Mouse (Mus musculus) MEL (cell line): ENCODE measurements around the gene Ctsd.

Experiments
- CHD1 ChIP-seq: IDR thresholded peaks from 2 replicates; pipeline ENCODE4 v1.6.1; 2012; ENCODE audit warnings: low read depth, mild to moderate bottlenecking, inconsistent platforms, low read length, improper control_type of control experiment
- CTCF ChIP-seq, 3 experiments: IDR thresholded peaks in 2 of 3; conservative IDR thresholded peaks in 1 of 3; 2 replicates each; pipeline ENCODE4 v1.5.1; 2011 to 2012; ENCODE audit warnings: low read length in 3 of 3, low read depth in 2 of 3, mild to moderate bottlenecking in 2 of 3, improper control_type of control experiment in 1 of 3, inconsistent platforms in 1 of 3, mixed read lengths in 1 of 3, moderate library complexity in 1 of 3; ENCODE audit not compliant: control insufficient read depth in 1 of 3, insufficient read depth in 1 of 3, poor library complexity in 1 of 3, severe bottlenecking in 1 of 3
- E2F4 ChIP-seq: IDR thresholded peaks from 2 replicates; pipeline ENCODE4 v1.6.1; 2011; ENCODE audit warnings: low read depth, low read length, improper control_type of control experiment, borderline replicate concordance
- ELF1 ChIP-seq: IDR thresholded peaks from 2 replicates; pipeline ENCODE4 v1.6.1; 2014; ENCODE audit warnings: low read depth, mild to moderate bottlenecking, inconsistent platforms, low read length, improper control_type of control experiment, moderate library complexity
- EP300 ChIP-seq, 2 experiments: IDR thresholded peaks; 2 replicates each; pipeline ENCODE4 v1.6.1; 2011; ENCODE audit warnings: improper control_type of control experiment in 2 of 2, low read length in 2 of 2, low read depth in 1 of 2, mild to moderate bottlenecking in 1 of 2
- GATA1 ChIP-seq: IDR thresholded peaks from 2 replicates; pipeline ENCODE4 v1.6.1; 2011; ENCODE audit warnings: low read depth, low read length, improper control_type of control experiment
- JUND ChIP-seq: IDR thresholded peaks from 2 replicates; pipeline ENCODE4 v1.6.1; 2011; ENCODE audit warnings: low read depth, mild to moderate bottlenecking, improper control_type of control experiment, low read length
- MAX ChIP-seq: IDR thresholded peaks from 2 replicates; pipeline ENCODE4 v1.6.1; 2011; ENCODE audit warnings: low read length, improper control_type of control experiment
- MAZ ChIP-seq: IDR thresholded peaks from 2 replicates; pipeline ENCODE4 v1.6.1; 2012; ENCODE audit warnings: low read depth, mild to moderate bottlenecking, inconsistent platforms, low read length, improper control_type of control experiment
- POLR2A ChIP-seq, 2 experiments: IDR thresholded peaks; 2 replicates each; pipeline ENCODE4 v1.6.1; 2011 to 2012; ENCODE audit warnings: low read length in 2 of 2, mild to moderate bottlenecking in 2 of 2, control low read depth in 1 of 2, improper control_type of control experiment in 1 of 2, low read depth in 1 of 2, moderate library complexity in 1 of 2; ENCODE audit not compliant: control insufficient read depth in 1 of 2, insufficient read depth in 1 of 2, poor library complexity in 1 of 2
- SMC3 ChIP-seq: IDR thresholded peaks from 2 replicates; pipeline ENCODE4 v1.6.1; 2011; ENCODE audit warnings: low read depth, low read length, improper control_type of control experiment
- TAL1 ChIP-seq: IDR thresholded peaks from 2 replicates; pipeline ENCODE4 v1.6.1; 2012; ENCODE audit warnings: mild to moderate bottlenecking, inconsistent platforms, low read length, moderate library complexity, mixed read lengths
- TCF12 ChIP-seq: IDR thresholded peaks from 2 replicates; pipeline ENCODE4 v1.6.1; 2014; ENCODE audit warnings: low read depth, mild to moderate bottlenecking, inconsistent platforms, low read length, improper control_type of control experiment, moderate library complexity
- USF2 ChIP-seq, 2 experiments: IDR thresholded peaks; 2 replicates each; pipeline ENCODE4 v1.6.1; 2011 to 2012; ENCODE audit warnings: improper control_type of control experiment in 2 of 2, low read length in 2 of 2, borderline replicate concordance in 1 of 2, inconsistent platforms in 1 of 2, low read depth in 1 of 2, mild to moderate bottlenecking in 1 of 2; ENCODE audit not compliant: insufficient read depth in 1 of 2

DNA sequence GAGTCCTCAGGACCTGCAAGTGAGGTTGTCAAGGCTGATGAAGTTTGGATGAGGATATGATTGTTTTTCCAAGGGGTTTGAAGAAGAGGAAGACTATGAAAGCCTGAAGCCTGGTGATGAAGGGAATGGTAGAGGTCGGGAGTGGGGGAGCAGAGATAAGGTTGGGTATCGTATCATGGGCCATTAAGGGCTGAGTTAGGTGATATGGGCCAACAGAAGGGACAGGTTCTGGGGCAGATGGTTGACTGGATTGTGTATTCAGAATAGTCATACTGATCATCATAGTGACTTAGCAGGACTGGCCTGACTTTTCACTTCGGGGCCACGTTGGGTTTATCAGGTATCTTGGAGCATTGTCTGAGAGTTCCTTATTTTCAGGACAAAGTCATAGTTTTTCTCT lies 7.6 kb upstream of the Ctsd start:
- TF ChIP-seq JUND: no peak
- TF ChIP-seq EP300 (IDR thresholded peaks at IDR 0.05; ENCODE audit: low read depth in 1 of 2, low read length in 2 of 2): peak; percentile 48 to 56; a peak in 3 of 4 replicates
- no peak for TF ChIP-seq CTCF (IDR thresholded peaks at IDR 0.05 in 2 of 3, conservative IDR thresholded peaks at IDR 0.05 in 1 of 3; ENCODE audit: control insufficient read depth in 1 of 3, insufficient read depth in 1 of 3, low read depth in 2 of 3, low read length in 3 of 3, poor library complexity in 1 of 3, severe bottlenecking in 1 of 3)
- TF ChIP-seq MAZ: no peak
- TF ChIP-seq CHD1: no peak
- TF ChIP-seq POLR2A (IDR thresholded peaks at IDR 0.05; ENCODE audit: control insufficient read depth in 1 of 2, insufficient read depth in 1 of 2, low read depth in 1 of 2, low read length in 2 of 2, poor library complexity in 1 of 2): no peak
- no peak for TF ChIP-seq E2F4
- no peak for TF ChIP-seq SMC3
- TF ChIP-seq TCF12: peak; percentile 36; the same call in 1 of the 2 replicates
- TF ChIP-seq ELF1: no peak
- TF ChIP-seq MAX: peak; percentile 13; the same call in 1 of the 2 replicates
- 0 out of 2 replicates have a peak, but pooled peaks have one; percentile 40 for TF ChIP-seq GATA1
- no peak for TF ChIP-seq USF2 (IDR thresholded peaks at IDR 0.05; ENCODE audit: borderline replicate concordance in 1 of 2, insufficient read depth in 1 of 2, low read depth in 1 of 2, low read length in 2 of 2)
- peak; percentile 54 for TF ChIP-seq TAL1
